Mouse (Mus musculus): ENCODE measurements around the gene Ylpm1.
A peak's percentile ranks its signal among the peaks of the same experiment; 100 is the strongest.

Gene Ylpm1

GRCm38 (mm10) chr12:85009776-85010175 lies 13.7 kb downstream of the Ylpm1 start:
- no peak for DNase-seq

DNA sequence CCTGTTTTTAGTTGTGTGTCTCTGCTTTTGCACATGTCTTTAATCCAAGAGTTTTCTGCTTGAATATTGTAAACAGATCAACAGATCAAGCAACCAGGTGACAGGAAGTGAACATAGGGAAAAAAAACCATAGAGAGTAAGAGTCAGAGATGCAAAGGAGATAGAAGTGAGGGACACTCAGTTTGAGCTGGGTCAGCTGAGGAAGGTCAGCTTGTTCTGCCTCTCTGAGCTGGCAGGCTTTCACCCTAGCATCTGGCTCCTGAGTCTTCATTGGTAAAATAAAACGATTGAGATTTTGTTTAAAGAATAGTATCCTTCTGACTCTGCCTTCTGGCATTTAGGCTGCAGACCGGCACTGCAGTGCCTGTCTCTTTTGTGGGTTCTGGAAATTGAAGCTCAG lies 14.4 kb downstream of the Ylpm1 start:
- no peak for DNase-seq

DNA sequence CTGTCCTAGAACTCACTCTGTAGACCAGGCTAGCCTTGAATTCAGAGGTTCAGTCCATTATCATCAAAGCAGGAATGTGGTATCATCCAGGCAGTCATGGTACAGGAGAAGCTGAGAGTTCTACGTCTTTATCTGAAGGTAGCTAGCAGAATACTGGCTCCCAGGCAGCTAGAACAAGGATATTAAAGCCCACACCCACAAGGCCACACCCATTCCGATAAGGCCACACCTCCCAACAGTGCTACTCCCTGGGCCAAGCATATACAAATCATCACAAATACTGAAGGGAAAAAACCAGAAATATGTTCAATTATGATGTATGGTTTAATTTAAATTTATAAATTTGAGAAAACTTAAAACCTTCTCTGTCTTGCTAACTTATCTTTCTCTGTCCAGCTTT lies 16.1 kb downstream of the Ylpm1 start:
- DNase-seq = no peak

GRCm38 (mm10) chr12:85022071-85022470 lies 25.9 kb downstream of the Ylpm1 start:
- no peak for DNase-seq

GRCm38 (mm10) chr12:85032710-85033109 lies 36.6 kb downstream of the Ylpm1 start:
- no peak for DNase-seq

DNA sequence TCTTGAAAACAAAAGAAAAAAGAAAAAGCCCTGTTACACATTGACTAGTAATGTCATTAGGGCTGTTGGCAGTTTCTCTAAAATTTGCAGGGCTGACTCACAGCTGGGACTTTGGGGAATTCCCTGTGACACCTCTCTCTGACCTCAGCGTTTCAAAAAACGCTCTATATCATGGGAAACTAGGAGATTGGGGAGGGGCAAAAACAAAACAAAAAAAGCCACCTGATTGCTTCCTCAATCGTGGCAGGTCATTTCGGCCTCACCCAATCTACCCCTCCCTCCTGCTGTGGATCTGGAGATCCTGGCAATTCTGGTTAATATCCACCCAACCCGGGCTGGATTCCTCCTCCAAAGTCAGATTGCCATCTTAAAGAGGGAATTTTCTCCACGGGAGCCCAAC lies 55.1 kb downstream of the Ylpm1 start:
- DNase-seq = no peak

DNA sequence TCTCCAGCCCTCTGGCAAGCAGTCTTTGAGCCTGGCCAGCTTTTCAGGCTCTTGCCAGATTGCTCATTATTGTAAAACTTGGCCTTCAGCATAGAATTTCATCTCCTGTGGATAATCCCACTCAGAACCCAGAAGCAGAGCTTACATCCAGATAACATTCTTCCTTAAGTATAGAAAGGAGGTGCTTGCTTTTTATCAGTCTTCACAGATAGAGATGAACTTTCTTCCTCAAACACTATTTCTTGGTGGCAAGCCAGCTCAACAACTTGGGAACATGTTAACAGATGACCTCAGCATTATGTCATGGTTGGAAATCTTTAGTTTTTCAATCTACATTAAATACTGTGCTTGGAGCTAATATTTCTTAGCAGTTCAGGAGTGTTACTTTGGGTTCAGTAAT lies 74.9 kb downstream of the Ylpm1 start:
- no peak for DNase-seq

DNA sequence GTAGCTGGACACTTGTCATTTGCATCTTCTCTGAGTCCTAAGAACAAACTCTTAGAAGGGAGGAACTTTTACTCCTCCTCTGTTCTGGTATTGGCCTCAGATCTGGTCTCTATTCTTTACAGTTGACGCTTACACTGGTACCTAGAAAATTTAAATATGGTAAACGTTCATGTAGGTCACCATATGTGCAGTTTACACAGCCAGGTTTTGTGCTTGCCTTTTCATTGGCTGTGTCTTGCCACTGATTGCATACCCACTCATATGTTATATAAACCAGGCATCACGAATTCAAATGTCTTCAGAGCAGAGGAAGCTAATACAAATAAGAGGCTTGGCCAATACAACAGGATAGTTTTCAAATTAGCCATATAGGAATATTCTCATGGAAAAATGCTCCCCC lies 81.0 kb downstream of the Ylpm1 start:
- no peak for DNase-seq

DNA sequence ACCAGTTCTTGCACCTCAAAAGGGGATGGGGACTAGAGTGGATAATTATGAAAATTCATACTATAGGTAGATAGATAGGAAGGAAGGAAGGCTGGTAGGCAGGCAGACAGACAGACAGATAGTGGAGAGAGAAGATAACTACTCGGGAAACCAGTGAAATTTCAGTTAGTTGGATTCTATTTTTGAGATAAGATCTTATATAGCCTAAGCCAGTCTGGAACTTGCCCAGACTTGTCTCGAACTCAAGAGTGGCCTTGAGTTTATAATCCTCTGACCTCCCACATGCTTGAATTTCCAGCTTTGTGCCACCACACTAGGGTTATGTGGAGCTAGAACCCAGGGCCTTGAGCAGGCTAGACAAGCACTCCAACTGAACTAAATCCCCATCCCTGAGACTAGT lies 88.1 kb downstream of the Ylpm1 start:
- DNase-seq = no peak

GRCm38 (mm10) chr12:85084941-85085340 lies 88.8 kb downstream of the Ylpm1 start:
- no peak for DNase-seq

GRCm38 (mm10) chr12:85087845-85088244 lies 91.7 kb downstream of the Ylpm1 start:
- peak; percentile 80 for DNase-seq

DNA sequence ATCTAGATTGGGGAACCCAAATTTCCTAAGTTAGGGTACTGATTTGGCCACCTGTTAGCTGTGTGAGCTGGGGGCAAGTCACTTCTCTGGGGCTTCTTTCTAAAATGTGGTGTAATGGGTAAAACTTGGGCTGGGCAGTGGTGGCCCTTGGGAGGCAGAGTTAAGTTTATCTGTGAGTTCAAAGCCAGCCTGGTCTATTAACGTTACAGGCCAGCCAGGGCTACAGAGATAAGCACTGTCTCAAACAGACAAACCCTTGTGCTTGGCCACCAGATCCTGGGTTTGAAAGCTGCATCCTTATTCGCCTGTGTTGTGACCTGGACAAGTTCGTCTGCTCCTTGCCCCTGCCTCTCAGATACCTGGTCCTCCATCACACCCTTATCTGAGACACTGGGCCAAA lies 95.1 kb downstream of the Ylpm1 start:
- DNase-seq = no peak

DNA sequence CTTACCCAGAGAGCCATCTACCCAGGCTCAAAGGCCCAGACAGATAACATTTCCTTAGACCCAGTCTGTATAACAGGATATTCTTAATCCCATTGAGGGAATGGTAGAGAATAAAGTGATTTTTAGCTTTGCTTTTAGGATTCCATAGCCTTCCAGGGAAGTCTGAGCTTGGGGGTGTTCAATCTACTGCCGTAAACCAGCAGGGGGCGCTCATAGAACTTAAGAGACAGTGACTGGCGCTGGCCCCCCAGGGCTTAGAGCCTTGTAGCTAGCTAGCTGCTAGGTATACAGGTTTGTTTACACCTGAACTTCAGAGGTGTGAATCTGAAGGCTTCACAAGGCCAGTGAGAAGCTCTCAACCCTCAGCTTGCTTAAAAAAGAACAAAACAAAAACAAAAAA lies 96.1 kb downstream of the Ylpm1 start:
- peak; percentile 93 for DNase-seq

- DNase-seq = peak; percentile 98
These were observed 97.9 kb downstream of the Ylpm1 start for GRCm38 (mm10) chr12:85094010-85094409.

DNA sequence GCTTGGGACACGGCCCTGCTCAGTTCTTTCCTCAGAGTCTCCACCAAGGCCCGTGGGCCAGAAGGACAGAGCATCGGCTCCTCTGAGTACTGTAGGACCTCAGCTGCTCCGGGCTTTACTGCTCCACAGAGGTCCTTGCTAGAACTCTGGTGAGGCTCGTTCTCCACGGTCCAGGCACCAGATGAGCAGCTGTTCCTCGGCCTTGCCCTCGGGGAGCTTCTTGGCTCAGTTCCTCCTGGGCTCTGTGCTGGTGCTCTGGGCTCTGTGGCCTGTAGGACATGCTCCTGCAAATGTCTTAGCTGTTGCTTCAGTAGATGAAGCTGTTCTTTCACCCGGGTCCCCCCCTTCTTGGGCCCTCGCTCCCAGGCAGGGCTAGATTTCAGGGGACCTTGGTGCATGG lies 98.6 kb downstream of the Ylpm1 start:
- DNase-seq = peak; percentile 97

GRCm38 (mm10) chr12:85095146-85095545 lies 99.0 kb downstream of the Ylpm1 start:
- DNase-seq = peak; percentile 88

DNA sequence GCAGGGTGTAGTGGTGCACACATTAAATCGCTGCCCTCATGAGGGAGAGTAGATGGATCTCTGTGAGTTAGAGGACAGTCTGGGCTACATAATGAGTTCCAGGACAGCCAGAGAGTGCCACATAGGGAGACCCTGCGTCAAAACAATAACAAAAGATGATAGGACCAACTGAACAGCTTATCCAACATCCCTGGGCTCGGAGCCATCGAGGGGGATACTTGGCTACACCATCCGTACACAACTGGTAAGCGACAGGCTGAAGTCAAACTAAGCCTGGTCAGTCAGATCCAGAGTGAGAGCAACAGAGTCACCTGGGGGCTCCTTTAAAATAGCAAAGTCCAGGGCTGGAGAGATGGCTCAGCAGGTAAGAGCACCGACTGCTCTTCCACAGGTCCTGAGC lies 99.7 kb downstream of the Ylpm1 start:
- DNase-seq = no peak

- no peak for DNase-seq
These were observed 104.9 kb downstream of the Ylpm1 start for GRCm38 (mm10) chr12:85101001-85101400.

DNA sequence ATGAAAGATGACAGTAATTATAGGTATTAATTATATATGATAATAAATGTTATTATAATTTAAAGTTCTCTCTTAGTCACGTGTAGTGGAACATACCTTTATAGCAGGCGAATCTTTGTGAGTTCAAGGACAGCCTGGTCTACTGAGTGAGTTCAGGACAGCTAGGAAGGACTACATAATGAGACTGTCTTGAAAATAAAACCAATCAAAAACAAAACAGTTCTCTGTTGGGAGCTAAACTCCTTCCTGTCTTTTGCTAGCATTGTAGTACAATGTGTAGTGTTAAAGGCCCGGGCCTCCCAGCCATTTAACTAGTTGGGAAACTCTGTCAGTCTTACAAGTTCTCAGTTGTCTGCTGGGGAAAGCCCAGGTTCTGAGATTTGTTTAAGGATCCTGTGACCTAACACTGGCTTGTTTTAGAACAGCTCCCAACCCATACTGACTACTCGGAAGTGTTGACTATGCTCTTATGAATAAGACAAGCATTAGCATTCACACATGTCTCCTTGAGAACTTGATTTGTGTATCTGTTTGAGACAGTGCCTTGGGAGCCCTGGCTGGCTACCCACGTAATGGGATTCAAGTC lies 105.5 kb downstream of the Ylpm1 start:
- no peak for DNase-seq

DNA sequence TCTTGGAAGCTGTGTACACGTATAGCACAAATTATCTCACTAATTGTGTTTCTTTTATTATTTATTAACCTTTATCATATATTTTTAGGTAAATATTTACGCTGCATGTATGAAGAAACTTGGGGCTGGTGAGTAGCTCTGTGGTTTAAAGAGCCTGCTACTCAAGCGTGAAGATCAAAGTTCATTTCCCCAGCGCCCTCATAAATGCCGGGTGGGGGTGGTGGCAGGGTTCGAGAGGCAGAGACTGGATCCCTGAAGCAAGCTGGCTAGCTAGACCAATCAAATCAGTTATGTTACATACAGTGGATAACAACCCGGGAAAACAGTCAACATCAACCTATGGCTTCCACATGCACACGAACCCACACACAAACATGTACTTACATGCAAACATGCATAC lies 107.0 kb downstream of the Ylpm1 start:
- no peak for DNase-seq

DNA sequence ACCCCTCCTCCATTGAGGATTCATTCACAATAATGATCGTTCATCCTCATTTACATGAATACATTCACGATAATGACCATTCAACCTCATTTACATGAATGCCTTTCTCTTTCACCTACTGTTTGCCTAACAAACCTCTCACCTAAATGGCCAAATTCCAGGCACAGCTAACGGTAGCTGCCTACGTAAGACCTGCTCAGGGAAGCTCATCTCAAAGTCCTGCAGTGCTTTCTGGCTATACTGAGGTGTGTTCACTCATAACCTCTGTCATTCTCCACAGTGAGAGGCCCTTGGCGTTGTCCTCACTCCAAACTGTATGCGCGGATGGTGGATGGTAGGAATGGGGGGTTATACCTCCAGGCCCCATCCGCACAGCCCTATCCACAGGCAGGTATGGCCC lies 108.7 kb downstream of the Ylpm1 start:
- no peak for DNase-seq

DNA sequence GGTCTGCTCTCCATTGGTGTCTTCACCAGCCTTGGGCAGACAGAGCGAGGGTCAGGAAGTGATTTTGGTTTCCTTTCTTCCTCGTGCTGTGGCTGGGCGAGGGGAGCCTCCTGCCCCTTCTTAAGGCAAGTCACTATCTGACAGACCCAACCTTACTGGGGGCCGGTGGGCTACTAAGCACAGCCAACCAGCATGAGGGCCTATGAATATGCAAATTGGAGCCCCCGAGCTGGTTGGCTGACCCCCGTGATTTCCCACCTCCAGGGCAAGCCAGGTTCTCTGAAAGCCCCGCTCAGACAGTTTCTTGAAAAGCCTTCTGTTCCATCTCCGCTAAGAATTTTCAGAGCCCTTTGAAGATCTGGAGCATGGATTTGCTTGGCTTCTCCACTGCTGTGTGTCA lies 110.2 kb downstream of the Ylpm1 start:
- no peak for DNase-seq

GRCm38 (mm10) chr12:85108643-85109042 lies 112.5 kb downstream of the Ylpm1 start:
- DNase-seq = no peak

DNA sequence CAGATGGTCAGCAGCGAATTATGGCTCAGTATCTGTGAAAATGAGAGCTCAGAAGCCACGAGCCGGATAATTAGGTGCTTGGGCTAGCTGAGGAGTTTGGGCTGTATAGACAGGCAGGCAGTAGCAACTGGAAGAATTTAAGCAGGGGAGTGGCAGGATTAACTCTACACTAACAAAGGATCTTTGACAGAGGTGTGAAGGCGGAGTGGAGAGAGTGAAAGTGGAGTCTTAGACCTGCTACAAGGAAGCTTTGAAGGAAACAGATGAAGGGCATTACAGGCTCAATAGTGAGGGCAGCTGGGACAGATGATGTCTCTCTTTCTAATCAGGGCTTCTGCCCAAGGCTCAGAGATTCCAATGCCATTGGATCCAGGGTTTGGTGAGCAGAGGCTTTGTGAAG lies 113.3 kb downstream of the Ylpm1 start:
- no peak for DNase-seq

GRCm38 (mm10) chr12:85110011-85110697 lies 114.0 kb downstream of the Ylpm1 start:
- DNase-seq = peak; percentile 91
